Mouse (Mus musculus) adrenal gland, adult 18-20 months (tissue): ENCODE measurements around the gene Rbm25. TPM values are rescaled to one million over a fixed set of nuclear protein-coding genes. Genes with fewer than 3 reads are reported as not detected.

Source experiments
- DNase-seq, 2 experiments: peaks; one replicate each; pipeline ENCODE4 v3.0.0; 2021 to 2022; ENCODE audit warnings: low spot score in 2 of 2
- total RNA-seq, 2 experiments: library from RNA; stranded (reverse); gene quantifications; 1 replicate in 1 of 2; 2 replicates in 1 of 2; pipeline ENCODE4 v1.2.3; 2021

Gene Rbm25
- total RNA-seq, 2 experiments from 2014 or later: 76.5 to 89.7 TPM

DNA sequence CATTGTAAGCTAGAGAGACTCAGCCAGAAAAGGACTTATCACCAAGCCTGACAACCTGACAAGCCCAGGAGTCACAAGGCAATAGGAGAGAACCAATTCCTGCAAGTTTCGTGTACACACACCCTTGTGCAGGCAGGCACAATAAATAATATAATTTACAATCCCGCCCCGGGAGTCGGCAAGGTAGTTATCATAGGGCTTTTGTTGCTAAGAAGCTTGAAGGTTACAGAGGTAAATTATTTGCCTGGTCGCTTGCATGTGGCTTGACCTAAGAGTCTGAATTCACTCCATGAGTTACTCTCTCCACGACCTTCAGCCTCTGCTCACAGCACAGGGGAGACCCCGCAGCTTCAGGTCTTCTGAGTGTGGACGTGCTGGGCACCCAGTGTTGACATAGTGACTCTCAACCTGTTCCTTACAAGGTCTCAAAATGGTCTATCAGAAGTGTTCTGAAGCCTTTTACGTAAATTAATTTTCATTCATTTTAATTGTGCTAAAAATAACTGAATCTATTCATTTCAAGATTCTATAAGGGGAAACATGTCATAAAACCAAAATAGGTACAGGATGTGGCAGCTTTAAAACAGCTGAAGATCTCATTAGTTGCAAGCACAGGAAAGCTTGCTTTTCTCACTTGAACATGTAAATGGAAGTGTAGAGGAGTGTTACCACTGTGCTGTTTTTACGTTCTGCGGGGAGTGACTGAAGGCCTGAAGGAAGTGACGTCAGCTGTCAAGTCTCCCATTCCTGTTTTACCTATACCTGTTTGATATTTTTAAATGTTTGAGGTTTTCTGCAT, 95.7 kb downstream of the Rbm25 start:
- DNase-seq: no peak

DNA sequence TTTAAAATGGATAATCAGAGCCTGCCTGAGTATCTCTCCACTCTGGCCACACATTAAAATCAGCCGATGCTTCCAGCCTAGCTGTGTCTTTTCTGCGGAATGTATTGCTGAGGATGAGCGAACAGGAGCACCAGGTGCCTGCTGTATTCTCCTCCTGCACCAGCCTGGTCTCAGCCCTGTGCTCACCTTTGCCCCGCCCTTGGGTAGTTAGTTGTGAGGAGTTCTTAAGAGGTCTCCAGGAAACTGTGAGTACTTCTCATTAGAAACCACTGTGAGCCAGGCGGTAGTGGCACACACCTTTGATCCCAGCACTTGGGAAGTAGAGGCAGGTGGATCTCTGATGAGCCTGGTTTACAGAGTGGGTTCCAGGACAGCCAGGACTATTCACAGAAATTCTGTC, 101.2 kb downstream of the Rbm25 start:
- no peak for DNase-seq

Other genes starting within 250 kb of the Rbm25 start
- 1 to 10 TPM; 7.3 to 7.7 TPM for gene Dpf3, start 143.5 kb upstream of the Rbm25 start, total RNA-seq
- gene Dcaf4, start 110.8 kb upstream of the Rbm25 start, total RNA-seq: 10 to 100 TPM; 28.5 to 36.1 TPM
- 10 to 100 TPM; 28.7 to 37.1 TPM for gene Zfyve1, start 34.0 kb upstream of the Rbm25 start, total RNA-seq
- 10 to 100 TPM; 56.4 to 67.8 TPM for gene Psen1, start 56.9 kb downstream of the Rbm25 start, total RNA-seq
- 1 to 10 TPM; 2.3 to 2.8 TPM for gene Papln, start 132.4 kb downstream of the Rbm25 start, total RNA-seq